Mouse (Mus musculus): Measurements from ENCODE around the gene Mfap1a. TPM values are rescaled to one million over a fixed set of nuclear protein-coding genes. Genes with fewer than 3 reads are reported as not detected.

Mfap1a gene
- total RNA-seq, 1 experiment = 27.8 TPM

DNA sequence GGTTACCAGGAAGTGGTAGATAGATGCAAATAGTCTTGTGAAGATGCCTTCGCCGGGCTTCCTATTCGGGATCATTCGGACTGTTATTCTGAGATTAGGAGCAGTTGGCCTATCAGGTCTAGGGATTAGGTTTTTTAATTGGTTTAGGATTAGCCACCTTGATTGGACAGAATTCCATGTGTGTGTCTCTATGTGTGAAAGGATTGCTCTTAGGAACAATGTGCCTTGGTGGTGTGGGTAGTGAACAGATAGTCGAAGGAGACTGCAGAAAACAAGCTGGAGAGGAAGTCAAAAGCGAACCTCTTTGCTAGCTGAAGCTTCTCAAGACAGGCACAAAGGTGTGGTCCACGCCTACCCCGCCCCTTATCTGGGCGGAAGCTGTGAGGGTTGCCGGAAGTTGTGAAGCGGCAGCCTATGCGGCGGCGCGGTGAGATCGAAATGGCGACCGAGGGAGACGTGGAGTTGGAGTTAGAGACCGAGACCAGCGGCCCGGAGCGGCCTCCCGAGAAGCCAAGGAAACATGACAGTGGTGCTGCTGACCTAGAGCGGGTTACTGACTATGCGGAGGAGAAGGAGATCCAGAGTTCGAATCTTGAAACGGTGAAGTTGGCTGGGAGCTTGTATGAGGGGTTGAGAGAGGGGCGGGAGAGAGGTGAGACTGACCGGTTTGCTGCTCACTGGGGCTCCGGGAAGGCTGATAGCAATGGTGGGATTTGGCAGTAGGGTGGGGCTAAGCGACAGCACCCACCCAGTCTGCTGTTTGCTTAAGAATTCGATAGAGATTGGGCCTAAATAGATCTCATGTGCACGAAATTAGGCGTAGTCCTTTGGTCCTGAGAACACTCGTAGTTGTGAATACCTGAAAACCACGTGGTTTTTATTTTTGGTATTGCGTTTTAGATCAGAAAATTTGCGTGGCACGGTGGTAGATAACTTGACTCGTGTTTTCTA lies 49.5 kb downstream of the Mfap1a start, which contains the start of gene Serinc4:
Gene Serinc4 (minus strand): TSS at position 90 of the 951 bp plus-strand sequence.
- no peak for TF ChIP-seq ZC3H11A (IDR thresholded peaks at IDR 0.05; ENCODE audit: borderline replicate concordance, low read depth, low read length)
- TF ChIP-seq HCFC1 (IDR thresholded peaks at IDR 0.05; ENCODE audit: borderline replicate concordance, insufficient read depth, low read length) = peak; percentile 53; the same call in 1 of the 2 replicates
- H3K4me3 ChIP-seq (ENCODE audit: insufficient read depth in 1 of 2, low read depth in 1 of 2, low read length in 2 of 2, poor library complexity in 1 of 2, severe bottlenecking in 1 of 2) = peak within 1 kb of the TSS; percentile 84 to 98
- peak within 1 kb of the TSS; percentile 70 for H3K27ac ChIP-seq (ENCODE audit: insufficient read depth, low read depth, low read length, poor library complexity, severe bottlenecking)
- no peaks in the 10 kb centered on the region for H3K9me3 ChIP-seq (ENCODE audit: control insufficient read depth, insufficient read depth, low read depth, low read length)
- H3K36me3 ChIP-seq (ENCODE audit: control insufficient read depth, insufficient read depth, low read length, poor library complexity, severe bottlenecking) = peaks cover 8% of the 10 kb centered on the region
- H3K9ac ChIP-seq (ENCODE audit: insufficient read depth, low read depth, low read length, poor library complexity, severe bottlenecking) = peak within 1 kb of the TSS; percentile 91
- DNase-seq (ENCODE audit: low read depth, low spot score) = peak; percentile 87
- H3K4me1 ChIP-seq (ENCODE audit: control insufficient read depth in 2 of 2, insufficient read depth in 2 of 2, low read length in 2 of 2, poor library complexity in 1 of 2) = peaks cover 3 to 4% of the 10 kb centered on the region in 2 experiments; a peak in 3 of 4 replicates
- in situ Hi-C loops (cut with MboI; ENCODE audit: low sequenced_read_pairs in 2 of 2, unreplicated experiment in 2 of 2) = no loop called here

DNA sequence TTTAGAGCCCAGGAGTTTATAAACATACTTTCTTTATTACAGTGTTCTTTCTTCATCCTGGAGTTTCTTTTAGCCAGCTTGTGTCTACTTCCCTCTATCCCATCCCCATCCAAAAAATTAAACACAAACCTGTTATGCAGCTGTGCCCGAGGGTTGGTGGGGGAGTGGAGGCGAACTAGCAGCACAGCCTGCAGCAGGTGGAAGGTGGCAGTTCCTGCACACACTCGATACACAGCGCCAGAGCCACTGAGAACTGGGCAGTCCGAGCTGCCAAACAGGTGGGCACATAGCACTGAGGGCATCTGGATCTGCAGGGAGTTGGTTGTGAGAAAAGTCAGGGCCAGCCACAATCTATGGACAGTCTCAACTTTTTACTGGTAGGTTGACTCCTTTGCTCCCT lies 50.9 kb downstream of the Mfap1a start:
- TF ChIP-seq ZC3H11A (IDR thresholded peaks at IDR 0.05; ENCODE audit: borderline replicate concordance, low read depth, low read length) = no peak
- TF ChIP-seq ZNF384 (IDR thresholded peaks at IDR 0.05; ENCODE audit: low read depth, low read length) = no peak
- TF ChIP-seq HCFC1 (IDR thresholded peaks at IDR 0.05; ENCODE audit: borderline replicate concordance, insufficient read depth, low read length) = no peak
- TF ChIP-seq CHD2 (IDR thresholded peaks at IDR 0.05; ENCODE audit: low read depth, low read length) = no peak
- TF ChIP-seq MAFK (IDR thresholded peaks at IDR 0.05; ENCODE audit: insufficient read depth, low read depth, low read length) = no peak
- peaks cover 15% of the 10 kb centered on the region for H3K36me3 ChIP-seq (ENCODE audit: control insufficient read depth, insufficient read depth, low read length, poor library complexity, severe bottlenecking)
- H3K27ac ChIP-seq (ENCODE audit: insufficient read depth, low read depth, low read length, poor library complexity, severe bottlenecking) = no peak overlapping the region
- in situ Hi-C loops (cut with MboI; ENCODE audit: low sequenced_read_pairs in 2 of 2, unreplicated experiment in 2 of 2) = no loop called here
- DNase-seq (ENCODE audit: low read depth, low spot score) = no peak
- no peaks in the 10 kb centered on the region for H3K9me3 ChIP-seq (ENCODE audit: control insufficient read depth, insufficient read depth, low read depth, low read length)
- H3K4me1 ChIP-seq (ENCODE audit: control insufficient read depth in 2 of 2, insufficient read depth in 2 of 2, low read length in 2 of 2, poor library complexity in 1 of 2) = peaks cover 4 to 5% of the 10 kb centered on the region in 2 experiments
- no peak overlapping the region for H3K9ac ChIP-seq (ENCODE audit: insufficient read depth, low read depth, low read length, poor library complexity, severe bottlenecking)
- H3K4me3 ChIP-seq (ENCODE audit: insufficient read depth in 1 of 2, low read depth in 1 of 2, low read length in 2 of 2, poor library complexity in 1 of 2, severe bottlenecking in 1 of 2) = no peak overlapping the region

DNA sequence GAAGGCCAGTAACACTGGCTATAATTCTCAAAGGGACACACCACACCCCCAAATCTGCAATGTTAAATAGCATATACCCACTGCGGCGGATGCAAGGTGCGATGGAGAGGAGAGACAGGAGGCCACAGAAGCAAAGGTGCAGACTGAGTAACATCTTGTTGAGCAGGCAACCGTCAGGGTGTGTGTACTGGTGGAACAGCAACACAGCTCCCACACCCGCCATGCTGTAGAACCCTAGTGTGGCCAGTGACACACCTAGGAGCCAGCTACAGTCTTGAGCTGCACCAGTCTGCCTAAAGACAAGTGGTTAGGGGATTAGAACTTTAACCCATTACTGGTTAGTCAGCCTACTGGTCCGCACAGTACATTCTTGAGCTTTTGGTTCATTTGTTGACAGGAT lies 52.5 kb downstream of the Mfap1a start:
- TF ChIP-seq CHD2 (IDR thresholded peaks at IDR 0.05; ENCODE audit: low read depth, low read length) = no peak
- TF ChIP-seq ZC3H11A (IDR thresholded peaks at IDR 0.05; ENCODE audit: borderline replicate concordance, low read depth, low read length) = no peak
- no peak for TF ChIP-seq HCFC1 (IDR thresholded peaks at IDR 0.05; ENCODE audit: borderline replicate concordance, insufficient read depth, low read length)
- TF ChIP-seq MAFK (IDR thresholded peaks at IDR 0.05; ENCODE audit: insufficient read depth, low read depth, low read length) = no peak
- no peak for TF ChIP-seq ZNF384 (IDR thresholded peaks at IDR 0.05; ENCODE audit: low read depth, low read length)
- Histone ChIP-seq H3K9ac (ENCODE audit: insufficient read depth, low read depth, low read length, poor library complexity, severe bottlenecking) (no peak overlapping the region), H3K4me1 (ENCODE audit: control insufficient read depth in 2 of 2, insufficient read depth in 2 of 2, low read length in 2 of 2, poor library complexity in 1 of 2) (peaks cover 4 to 5% of the 10 kb centered on the region in 2 experiments), H3K27ac (ENCODE audit: insufficient read depth, low read depth, low read length, poor library complexity, severe bottlenecking) (no peak overlapping the region), H3K4me3 (ENCODE audit: insufficient read depth in 1 of 2, low read depth in 1 of 2, low read length in 2 of 2, poor library complexity in 1 of 2, severe bottlenecking in 1 of 2) (no peak overlapping the region), H3K9me3 (ENCODE audit: control insufficient read depth, insufficient read depth, low read depth, low read length) (no peaks in the 10 kb centered on the region), H3K36me3 (ENCODE audit: control insufficient read depth, insufficient read depth, low read length, poor library complexity, severe bottlenecking) (peaks cover 15% of the 10 kb centered on the region)
- in situ Hi-C loops (cut with MboI; ENCODE audit: low sequenced_read_pairs in 2 of 2, unreplicated experiment in 2 of 2) = no loop called here
- no peak for DNase-seq (ENCODE audit: low read depth, low spot score)

- DNase-seq (ENCODE audit: low read depth, low spot score) = no peak
- no peak within 1 kb of the TSS for H3K9ac ChIP-seq (ENCODE audit: insufficient read depth, low read depth, low read length, poor library complexity, severe bottlenecking)
- TF ChIP-seq ZNF384 (IDR thresholded peaks at IDR 0.05; ENCODE audit: low read depth, low read length) (no peak), ZC3H11A (IDR thresholded peaks at IDR 0.05; ENCODE audit: borderline replicate concordance, low read depth, low read length) (no peak), HCFC1 (IDR thresholded peaks at IDR 0.05; ENCODE audit: borderline replicate concordance, insufficient read depth, low read length) (no peak), CHD2 (IDR thresholded peaks at IDR 0.05; ENCODE audit: low read depth, low read length) (no peak), MAFK (IDR thresholded peaks at IDR 0.05; ENCODE audit: insufficient read depth, low read depth, low read length) (no peak)
- H3K36me3 ChIP-seq (ENCODE audit: control insufficient read depth, insufficient read depth, low read length, poor library complexity, severe bottlenecking) = peaks cover 15% of the 10 kb centered on the region
- in situ Hi-C loops (cut with MboI; ENCODE audit: low sequenced_read_pairs in 2 of 2, unreplicated experiment in 2 of 2) = no loop called here
- no peaks in the 10 kb centered on the region for H3K9me3 ChIP-seq (ENCODE audit: control insufficient read depth, insufficient read depth, low read depth, low read length)
- no peak within 1 kb of the TSS for H3K27ac ChIP-seq (ENCODE audit: insufficient read depth, low read depth, low read length, poor library complexity, severe bottlenecking)
- H3K4me1 ChIP-seq (ENCODE audit: control insufficient read depth in 2 of 2, insufficient read depth in 2 of 2, low read length in 2 of 2, poor library complexity in 1 of 2) = peaks cover 2 to 5% of the 10 kb centered on the region in 2 experiments
- no peak within 1 kb of the TSS for H3K4me3 ChIP-seq (ENCODE audit: insufficient read depth in 1 of 2, low read depth in 1 of 2, low read length in 2 of 2, poor library complexity in 1 of 2, severe bottlenecking in 1 of 2)
Observed at GRCm38 (mm10) chr2:121452990-121453389, 53.5 kb downstream of the Mfap1a start, which contains the start of gene Hypk. Gene Hypk (plus strand): TSS chr2:121453290.

Data from ES-E14 (cell line).